ENCODE assay signal across 8 mouse cellular contexts in the genomic region with DNA sequence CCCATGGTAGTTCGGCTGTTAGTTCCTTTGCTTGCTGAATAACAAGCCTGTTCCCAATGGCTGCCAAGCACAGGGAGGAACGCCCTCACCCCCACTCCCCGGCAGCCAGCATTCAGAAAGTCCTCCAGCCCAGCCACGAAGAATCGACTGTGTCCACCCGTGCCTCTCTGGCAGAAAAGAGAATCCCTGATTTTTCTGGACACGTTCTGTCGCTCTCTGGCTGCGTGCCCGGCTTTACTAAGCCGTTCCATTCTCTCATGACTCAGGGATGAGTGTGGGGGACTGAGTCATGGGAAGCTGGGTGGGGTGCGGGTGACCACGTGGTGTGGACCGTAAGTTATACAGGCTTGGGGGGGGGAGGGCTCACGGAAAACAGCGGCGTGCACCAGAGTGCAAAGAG.
DNase-seq lines count a peak whose midpoint lies in the region; ATAC-seq lines count a peak whose summit lies in the region.

No protein-coding gene starts in this region.

- no peaks in the 10 kb centered on the region for H3K27me3 ChIP-seq in hindbrain, embryonic 14.5 days (ENCODE audit: control insufficient read depth, insufficient read depth, low read length)
- H3K27me3 ChIP-seq in hindbrain, embryonic 13.5 days: no peaks in the 10 kb centered on the region

- H3K36me3 ChIP-seq in hindbrain, embryonic 14.5 days (replicated peaks; ENCODE audit: control insufficient read depth, insufficient read depth): no peaks in the 10 kb centered on the region
- no peaks in the 10 kb centered on the region for H3K36me3 ChIP-seq in hindbrain, embryonic 13.5 days

- no peak; the same call in 1 of the 2 replicates for ATAC-seq in hindbrain, embryonic 14.5 days (ENCODE audit: low FRiP score)
- ATAC-seq in hindbrain, embryonic 13.5 days (ENCODE audit: low FRiP score): no peak

- DNase-seq in hindbrain, embryonic 14.5 days (ENCODE audit: low spot score): peak; percentile 63
- DNase-seq in adrenal gland, postnatal 14 days: peak; percentile 93
- peak; percentile 56 to 71 for DNase-seq in frontal cortex, postnatal 25 days (ENCODE audit: low spot score in 2 of 2)
- DNase-seq in kidney, postnatal 36 days: peak; percentile 14 to 39
- DNase-seq in lung, postnatal 10 days: peak; percentile 87
- peak; percentile 74 for DNase-seq in testis, postnatal 10 days (ENCODE audit: low spot score)
- no peak for DNase-seq in thymus, postnatal 14 days

- whole genome bisulfite sequencing in hindbrain, embryonic 14.5 days: 74% methylated on average over 17 of the region's 17 CpGs
- 74% methylated on average over 17 of the region's 17 CpGs for WGBS in hindbrain, embryonic 13.5 days

- H3K4me2 ChIP-seq in hindbrain, embryonic 14.5 days (replicated peaks): no peak overlapping the region
- H3K4me2 ChIP-seq in hindbrain, embryonic 13.5 days: no peak overlapping the region

- no peak overlapping the region for H3K9ac ChIP-seq in hindbrain, embryonic 14.5 days
- H3K9ac ChIP-seq in hindbrain, embryonic 13.5 days: no peak overlapping the region

- H3K4me3 ChIP-seq in hindbrain, embryonic 14.5 days (replicated peaks; ENCODE audit: low read length): no peak overlapping the region
- H3K4me3 ChIP-seq in hindbrain, embryonic 13.5 days: no peak overlapping the region

- H3K27ac ChIP-seq in hindbrain, embryonic 14.5 days: no peak overlapping the region
- no peak overlapping the region for H3K27ac ChIP-seq in hindbrain, embryonic 13.5 days

- H3K9me3 ChIP-seq in hindbrain, embryonic 14.5 days (ENCODE audit: control insufficient read depth, low read length): no peaks in the 10 kb centered on the region
- H3K9me3 ChIP-seq in hindbrain, embryonic 13.5 days: no peaks in the 10 kb centered on the region

- H3K4me1 ChIP-seq in hindbrain, embryonic 14.5 days (replicated peaks; ENCODE audit: control insufficient read depth, insufficient read depth, low read length): no peaks in the 10 kb centered on the region
- no peaks in the 10 kb centered on the region for H3K4me1 ChIP-seq in hindbrain, embryonic 13.5 days (replicated peaks)
